Mouse (Mus musculus) right cerebral cortex, postnatal 4 days (tissue): ENCODE results near the gene P4ha2.

Source experiments
- DNase-seq: peaks from one replicate; pipeline ENCODE4 v3.0.0-alpha.2; 2022

P4ha2 gene

DNA sequence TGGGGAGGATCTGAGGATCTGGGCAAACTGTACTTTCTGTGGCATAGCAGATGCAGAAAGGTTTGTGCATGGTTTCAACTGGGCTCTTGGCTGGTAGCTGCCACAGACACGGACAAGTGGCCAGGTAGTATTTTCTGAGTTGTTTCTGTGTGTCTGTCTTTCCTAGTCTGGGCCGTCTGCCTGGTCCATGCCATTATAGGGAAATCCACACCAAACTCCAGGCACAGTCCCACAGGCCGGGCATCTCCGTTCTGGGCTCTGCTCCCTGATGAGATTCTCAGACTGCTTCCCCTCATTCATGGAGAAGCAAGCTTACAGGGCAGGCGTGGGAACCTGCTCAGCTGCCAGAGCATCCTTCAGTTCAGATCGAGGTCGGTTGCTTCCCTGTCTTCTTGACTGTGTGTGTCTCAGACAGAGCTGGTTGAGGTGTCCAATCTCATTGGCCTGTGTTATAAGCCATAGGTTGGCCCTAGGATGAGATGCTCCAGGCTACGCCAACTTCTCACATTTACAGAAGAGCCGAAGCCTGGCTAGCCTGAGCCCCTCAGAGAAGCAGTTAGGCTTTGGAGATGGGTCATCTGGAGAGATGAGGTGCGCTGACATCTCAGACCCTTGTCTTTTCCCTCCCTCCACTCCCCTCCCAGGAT lies at the start of gene P4ha2:
P4ha2 (plus strand) TSS at position 51 of the 647 bp plus-strand sequence.
- no peak for DNase-seq

DNA sequence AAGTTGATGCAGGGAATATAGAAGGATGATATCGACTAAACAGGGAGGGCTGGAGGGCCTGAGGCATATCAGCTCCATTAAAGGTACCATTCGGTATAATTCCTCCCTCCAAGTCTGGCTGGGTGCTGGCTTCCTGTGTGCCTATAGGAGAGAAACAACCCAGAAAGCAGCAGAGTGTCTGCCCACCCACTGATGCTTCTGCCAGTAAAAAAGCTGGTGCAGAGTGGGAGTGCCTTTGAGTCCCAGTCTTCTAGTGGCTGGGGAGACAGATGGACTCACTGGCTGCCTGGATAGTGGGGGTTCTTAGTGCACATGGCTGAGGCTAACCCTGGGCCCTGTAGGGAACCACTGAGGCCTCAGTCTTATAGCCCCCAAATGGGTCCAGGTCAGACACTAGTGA lies 49.7 kb upstream of the P4ha2 start:
- no peak for DNase-seq

- DNase-seq, result no peak
These were observed 48.7 kb upstream of the P4ha2 start for GRCm38 (mm10) chr11:54051161-54051560.

GRCm38 (mm10) chr11:54052128-54052527 lies 47.8 kb upstream of the P4ha2 start:
- no peak for DNase-seq

GRCm38 (mm10) chr11:54053090-54053489 lies 46.8 kb upstream of the P4ha2 start:
- no peak for DNase-seq

DNA sequence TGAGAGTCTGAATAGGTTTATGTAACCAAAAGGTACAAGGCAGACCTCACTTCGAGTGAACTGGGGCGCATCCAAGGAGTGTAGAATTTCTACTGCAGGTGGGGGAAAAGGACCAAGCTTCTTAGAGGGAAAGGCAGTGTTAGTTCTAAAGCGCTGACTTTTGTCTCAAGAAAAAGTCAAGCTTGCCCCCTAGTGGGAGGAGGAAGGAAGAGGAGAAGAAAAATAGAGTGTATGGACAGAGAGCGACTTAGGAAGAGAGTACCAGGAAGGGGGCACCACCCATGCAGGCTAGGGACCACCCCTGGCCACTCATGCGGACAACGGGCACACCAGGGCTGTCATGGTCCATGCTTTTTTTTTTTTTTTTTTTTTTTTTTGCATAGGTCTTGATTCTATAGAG lies 45.6 kb upstream of the P4ha2 start:
- DNase-seq, result no peak

- no peak for DNase-seq
These were observed 43.8 kb upstream of the P4ha2 start for GRCm38 (mm10) chr11:54056132-54056531.

DNA sequence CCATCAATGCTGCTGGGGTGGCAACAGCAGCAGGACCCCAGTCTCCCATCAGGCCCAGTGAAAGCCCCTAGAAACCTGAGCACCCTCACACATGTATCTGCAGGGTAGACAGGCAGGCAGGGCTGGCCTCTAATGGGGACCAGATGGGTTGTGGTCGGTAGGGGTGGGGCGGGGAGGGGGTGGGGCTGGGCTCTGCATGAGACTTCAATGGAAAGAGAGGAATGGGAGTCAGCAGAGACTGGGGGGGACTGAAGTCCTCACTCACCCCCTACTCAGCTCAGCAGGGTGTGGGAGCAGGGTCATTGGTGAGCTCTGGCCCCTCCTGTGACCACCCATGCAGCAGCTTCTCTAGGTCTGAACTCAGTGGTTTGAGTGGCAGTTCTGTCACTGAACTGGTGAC lies 42.5 kb upstream of the P4ha2 start:
- no peak for DNase-seq

GRCm38 (mm10) chr11:54058056-54058617 lies 41.8 kb upstream of the P4ha2 start:
- DNase-seq, result no peak

- peak; percentile 43 for DNase-seq
These were observed 41.3 kb upstream of the P4ha2 start for GRCm38 (mm10) chr11:54058643-54059042.

DNA sequence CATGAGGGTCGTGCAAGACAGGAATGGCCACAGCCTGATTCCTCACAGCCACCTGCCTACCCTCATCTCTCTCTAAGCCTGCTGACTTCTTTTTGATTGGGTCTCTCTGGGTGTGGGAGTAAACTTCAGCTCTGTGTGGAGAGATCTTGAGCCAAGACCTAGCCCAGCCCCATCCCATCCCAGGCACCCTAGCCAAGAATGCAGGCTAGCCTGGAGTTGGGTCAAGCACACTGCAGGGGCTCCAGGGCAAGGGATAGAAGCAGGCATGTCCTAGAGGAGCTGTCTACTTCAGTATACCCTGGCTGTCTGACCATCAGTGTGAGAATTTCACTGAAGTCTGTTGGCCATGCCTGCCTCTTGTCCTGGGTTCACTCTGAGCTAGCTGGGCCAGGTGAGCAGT lies 40.4 kb upstream of the P4ha2 start:
- DNase-seq, result no peak

GRCm38 (mm10) chr11:54060316-54060715 lies 39.6 kb upstream of the P4ha2 start:
- DNase-seq, result no peak

- no peak for DNase-seq
These were observed 37.7 kb upstream of the P4ha2 start for GRCm38 (mm10) chr11:54062086-54062752.

DNA sequence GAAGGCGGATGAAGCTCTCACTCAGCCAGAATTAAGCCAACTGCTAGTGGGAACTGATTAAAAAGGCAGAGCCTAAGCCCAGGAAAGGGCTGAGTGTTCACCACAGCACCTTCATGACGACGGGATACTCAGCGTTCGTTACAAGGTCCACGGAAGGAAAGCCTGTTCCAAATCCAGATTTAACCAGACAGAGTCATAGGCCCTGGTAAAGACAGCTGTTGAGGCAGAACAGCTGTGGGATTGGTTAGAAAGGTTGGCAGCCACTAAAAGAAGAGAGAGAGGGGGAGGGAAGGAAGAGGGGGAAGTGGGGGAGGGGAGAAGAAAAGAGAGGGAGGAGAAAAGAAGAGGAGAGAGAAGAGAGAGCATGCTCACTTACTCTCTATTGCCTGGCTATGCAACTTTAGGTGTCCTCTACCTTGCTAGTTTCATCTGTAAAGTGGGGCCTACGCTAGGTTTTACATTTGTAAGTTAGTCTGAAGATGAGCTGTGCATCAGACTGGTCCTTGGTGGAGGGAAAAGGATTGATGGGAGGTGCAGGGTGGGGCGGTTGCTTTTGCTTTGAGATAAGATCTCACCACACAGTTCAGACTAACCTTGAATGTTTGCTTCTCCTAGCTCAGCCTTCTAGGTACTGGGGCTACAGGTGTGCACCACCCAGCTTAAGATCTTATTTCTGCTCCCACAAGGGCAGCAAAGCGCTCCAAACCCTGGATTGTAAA lies 37.0 kb upstream of the P4ha2 start:
- no peak for DNase-seq

- DNase-seq, result no peak
These were observed 36.5 kb upstream of the P4ha2 start for GRCm38 (mm10) chr11:54063472-54063775.

GRCm38 (mm10) chr11:54064412-54064978 lies 35.4 kb upstream of the P4ha2 start:
- DNase-seq, result no peak

GRCm38 (mm10) chr11:54065106-54065914 lies 34.6 kb upstream of the P4ha2 start:
- no peak for DNase-seq

DNA sequence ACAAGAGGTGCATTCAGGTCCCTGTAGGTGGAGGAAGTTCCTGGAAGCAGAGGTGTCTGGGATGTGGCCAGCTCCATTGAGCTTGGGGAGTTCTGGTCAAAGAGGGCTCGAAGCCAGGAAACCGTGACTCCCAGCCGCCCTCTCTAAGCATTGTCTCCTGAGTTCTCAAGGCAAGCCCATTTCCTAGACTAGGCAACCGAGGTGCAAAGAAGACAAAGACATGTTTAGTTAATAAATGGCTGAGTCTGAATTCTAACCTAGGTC lies 34.0 kb upstream of the P4ha2 start:
- DNase-seq, result no peak

DNA sequence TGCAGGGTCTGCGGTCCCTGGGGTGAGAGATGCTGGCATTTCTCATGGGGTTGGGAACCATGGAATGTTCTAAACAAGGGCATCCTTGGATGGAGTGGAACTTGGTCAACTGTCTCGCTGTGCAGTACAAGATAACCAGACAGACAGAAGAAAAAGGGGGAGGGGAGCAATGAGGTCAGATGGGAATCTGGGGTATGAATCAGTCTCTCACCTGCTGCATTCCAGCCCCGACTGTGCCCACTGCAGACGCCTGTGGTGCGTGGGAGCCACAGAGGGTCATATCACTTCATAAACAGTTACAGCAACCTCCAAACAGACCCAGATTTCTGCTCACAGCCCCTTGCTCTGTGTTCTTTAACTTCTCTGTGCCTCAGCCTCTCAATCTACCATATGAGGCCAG lies 33.5 kb upstream of the P4ha2 start:
- no peak for DNase-seq

- no peak for DNase-seq
These were observed 32.4 kb upstream of the P4ha2 start for GRCm38 (mm10) chr11:54067318-54067995.

GRCm38 (mm10) chr11:54067996-54068519 lies 31.8 kb upstream of the P4ha2 start:
- DNase-seq, result no peak
